Mouse (Mus musculus): ENCODE results near the gene Tada2b. TPM values are rescaled to one million over a fixed set of nuclear protein-coding genes. Genes with fewer than 3 reads are reported as not detected.

The Tada2b gene
- polyA plus RNA-seq, 1 experiment from 2014 or later, result 3.1 TPM

DNA sequence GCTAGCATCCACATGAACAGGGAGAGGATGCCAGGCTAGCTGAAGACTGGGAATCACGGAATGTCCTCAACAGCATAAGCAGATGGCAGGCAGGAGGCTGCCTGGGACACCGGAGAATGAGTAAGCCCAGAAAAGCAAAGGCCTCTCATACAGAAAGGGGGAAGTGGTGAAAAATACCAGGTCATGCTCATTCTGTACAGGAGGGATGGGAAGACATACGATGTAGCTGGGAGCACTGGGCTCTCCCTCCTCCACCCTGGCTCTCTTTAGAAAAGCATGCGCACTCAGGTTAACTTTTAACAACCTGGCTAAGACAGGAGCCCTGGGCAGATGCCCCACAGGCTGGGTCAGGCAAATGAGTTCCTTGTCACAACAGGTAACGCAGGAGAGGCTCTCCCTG lies 57.7 kb downstream of the Tada2b start:
- Histone ChIP-seq H3K4me3 (ENCODE audit: control insufficient read depth in 1 of 2, insufficient read depth in 1 of 2, low read depth in 1 of 2, low read length in 2 of 2) (no peak overlapping the region), H3K36me3 (ENCODE audit: control insufficient read depth, insufficient read depth, low read length) (no peaks in the 10 kb centered on the region), H3K4me1 (ENCODE audit: control insufficient read depth in 2 of 2, insufficient read depth in 2 of 2, low read length in 2 of 2) (no peaks in the 10 kb centered on the region), H3K9me3 (ENCODE audit: control insufficient read depth, low read length) (no peaks in the 10 kb centered on the region), H3K9ac (ENCODE audit: low read length) (no peak overlapping the region), H3K27me3 (ENCODE audit: control insufficient read depth, insufficient read depth, low read length) (no peaks in the 10 kb centered on the region), H3K4me2 (ENCODE audit: low read length) (no peak overlapping the region), H3K27ac (replicated peaks in 1 of 2; ENCODE audit: control insufficient read depth in 1 of 2, insufficient read depth in 1 of 2, low read depth in 2 of 2, low read length in 2 of 2) (no peak overlapping the region)
- ATAC-seq (ENCODE audit: insufficient number of reproducible peaks, insufficient read depth, low FRiP score, low read depth), result no peak
- WGBS, result 79% methylated on average over 5 of the region's 5 CpGs

DNA sequence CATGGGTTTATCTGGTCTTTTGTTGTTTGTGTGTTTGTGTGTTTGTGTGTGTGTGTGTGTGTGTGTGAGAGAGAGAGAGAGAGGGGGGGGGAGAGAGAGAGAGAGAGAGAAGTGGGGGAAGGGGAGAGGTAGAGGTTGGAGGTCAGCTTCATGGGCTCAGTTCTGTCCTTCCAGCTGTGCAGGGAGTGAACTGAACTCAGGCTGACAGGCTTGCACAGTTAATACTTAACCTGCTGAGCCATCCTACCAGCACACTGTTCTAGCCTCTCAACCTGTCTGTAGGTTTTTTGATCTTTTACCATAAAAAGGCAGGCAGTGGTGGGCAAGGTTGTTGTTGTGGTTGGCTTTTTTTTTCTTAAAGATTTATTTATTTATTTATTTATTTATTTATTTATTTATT lies 59.4 kb downstream of the Tada2b start:
- H3K36me3 ChIP-seq (ENCODE audit: control insufficient read depth, insufficient read depth, low read length), result no peaks in the 10 kb centered on the region
- no peak overlapping the region for H3K27ac ChIP-seq (replicated peaks in 1 of 2; ENCODE audit: control insufficient read depth in 1 of 2, insufficient read depth in 1 of 2, low read depth in 2 of 2, low read length in 2 of 2)
- H3K27me3 ChIP-seq (ENCODE audit: control insufficient read depth, insufficient read depth, low read length), result no peaks in the 10 kb centered on the region
- no peaks in the 10 kb centered on the region for H3K4me1 ChIP-seq (ENCODE audit: control insufficient read depth in 2 of 2, insufficient read depth in 2 of 2, low read length in 2 of 2)
- H3K9ac ChIP-seq (ENCODE audit: low read length), result no peak overlapping the region
- no peak overlapping the region for H3K4me2 ChIP-seq (ENCODE audit: low read length)
- no peak for ATAC-seq (ENCODE audit: insufficient number of reproducible peaks, insufficient read depth, low FRiP score, low read depth)
- H3K4me3 ChIP-seq (ENCODE audit: control insufficient read depth in 1 of 2, insufficient read depth in 1 of 2, low read depth in 1 of 2, low read length in 2 of 2), result no peak overlapping the region
- H3K9me3 ChIP-seq (ENCODE audit: control insufficient read depth, low read length), result no peaks in the 10 kb centered on the region

Other genes with a start within 250 kb of the Tada2b start
- gene Sorcs2, start 86.1 kb downstream of the Tada2b start, polyA plus RNA-seq (2014; fragmentation: Nextera tagmentation; extraction: Ambion mirVana), result 9.9 and 10.3 TPM in 2 replicates
- 60.9 and 62.4 TPM in 2 replicates for gene Grpel1, start 19.3 kb downstream of the Tada2b start, polyA plus RNA-seq (2014; fragmentation: Nextera tagmentation; extraction: Ambion mirVana)
- 0.18 and 0.27 TPM in 2 replicates for gene Ccdc96, start 303 bp upstream of the Tada2b start, polyA plus RNA-seq (2014; fragmentation: Nextera tagmentation; extraction: Ambion mirVana)
- 18.6 and 19.1 TPM in 2 replicates for gene Tbc1d14, start 109.0 kb upstream of the Tada2b start, polyA plus RNA-seq (2014; fragmentation: Nextera tagmentation; extraction: Ambion mirVana)
- gene D5Ertd579e, start 211.7 kb upstream of the Tada2b start, polyA plus RNA-seq (2014; fragmentation: Nextera tagmentation; extraction: Ambion mirVana), result 33.2 and 38.2 TPM in 2 replicates